Mouse (Mus musculus): ENCODE results near the gene 4933411K16Rik.

GRCm38 (mm10) chr19:42034146-42034775, 17.8 kb upstream of the 4933411K16Rik start:
- TF ChIP-seq CTCF (IDR thresholded peaks at IDR 0.05; ENCODE audit: control insufficient read depth, insufficient read depth, insufficient read length) (no peak), FOSL1 (IDR thresholded peaks at IDR 0.05; ENCODE audit: insufficient read depth, low read length, poor library complexity, severe bottlenecking) (no peak), MYOG (IDR thresholded peaks at IDR 0.05; ENCODE audit: control insufficient read depth, extremely low read depth, insufficient read length) (no peak), MAX (IDR thresholded peaks at IDR 0.05) (no peak), USF1 (IDR thresholded peaks at IDR 0.05; ENCODE audit: low read depth) (no peak), MYOD1 (IDR thresholded peaks at IDR 0.05; ENCODE audit: control insufficient read depth, insufficient read length, low read depth) (no peak)
